In the genomic region with DNA sequence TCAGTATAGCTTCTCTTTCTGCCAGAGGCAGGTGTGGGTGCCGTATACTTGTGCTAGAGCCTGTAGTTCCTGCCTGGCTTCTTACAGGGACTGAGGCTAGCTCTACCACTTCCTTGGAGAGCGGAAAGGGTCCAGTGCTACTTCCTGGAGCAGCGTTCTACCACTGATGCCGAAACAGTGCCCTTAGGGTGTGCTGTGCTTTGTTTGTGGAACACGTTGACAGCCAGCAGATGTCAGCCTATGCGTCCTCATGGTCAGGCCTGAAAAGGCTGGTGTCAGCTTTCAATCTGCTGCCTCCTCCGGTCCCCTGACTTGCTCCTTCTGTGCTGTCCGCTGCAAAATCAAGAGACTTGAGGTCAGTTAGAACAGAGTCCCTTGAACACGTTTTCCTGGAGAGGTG, we compare ENCODE assay signal across 8 mouse cellular contexts. TPM values are rescaled to one million over a fixed set of nuclear protein-coding genes. Genes with fewer than 3 reads are reported as not detected.
A peak's percentile ranks its signal among the peaks of the same experiment; 100 is the strongest.
DNase-seq lines count a peak whose midpoint lies in the region; ATAC-seq and TF ChIP-seq lines count a peak whose summit lies in the region.

No protein-coding gene starts in this region.

- peaks cover 50% of the 10 kb centered on the region for H3K36me3 ChIP-seq in embryonic facial prominence, embryonic 10.5 days (replicated peaks)
- H3K36me3 ChIP-seq in lung, embryonic 14.5 days (ENCODE audit: insufficient read depth) = peaks cover 18% of the 10 kb centered on the region; the same call in 1 of the 2 replicates

- peak; percentile 59 to 63 for DNase-seq in heart, adult 18-20 months
- DNase-seq in heart, adult 8-10 months (ENCODE audit: low spot score) = no peak
- peak; percentile 71 for DNase-seq in embryonic facial prominence, embryonic 10.5 days (ENCODE audit: low spot score)
- DNase-seq in heart, postnatal 10 days = peak; percentile 67 to 75
- peak; percentile 72 for DNase-seq in lung, embryonic 14.5 days
- peak; percentile 73 for DNase-seq in skeletal muscle tissue, adult 2 months (ENCODE audit: low read depth, low spot score)
- no peak for DNase-seq in cerebellum, adult 11 months
- no peak for DNase-seq in cerebellum, postnatal 14 days

- no peaks in the 10 kb centered on the region for H3K27me3 ChIP-seq in embryonic facial prominence, embryonic 10.5 days (replicated peaks; ENCODE audit: low read depth, poor library complexity, severe bottlenecking)
- no peaks in the 10 kb centered on the region for H3K27me3 ChIP-seq in lung, embryonic 14.5 days (ENCODE audit: insufficient read depth, low read length)

- peak; percentile 52 for TF ChIP-seq CTCF in lung, embryonic 14.5 days (IDR thresholded peaks at IDR 0.05; ENCODE audit: low read depth)

- H3K4me2 ChIP-seq in lung, embryonic 14.5 days = no peak overlapping the region

- peak; percentile 40 for ATAC-seq in lung, embryonic 14.5 days (ENCODE audit: insufficient read depth)

- H3K4me3 ChIP-seq in embryonic facial prominence, embryonic 10.5 days = no peak overlapping the region
- H3K4me3 ChIP-seq in lung, embryonic 14.5 days (ENCODE audit: low read depth, low read length) = no peak overlapping the region

- intact Hi-C loops in heart, postnatal 10 days (cut with DNase I) = no loop called here

- H3K9ac ChIP-seq in lung, embryonic 14.5 days = no peak overlapping the region

- whole genome bisulfite sequencing in embryonic facial prominence, embryonic 10.5 days = 14% methylated on average over 9 of the region's 9 CpGs
- WGBS in lung, embryonic 14.5 days = 24% methylated on average over 9 of the region's 9 CpGs

- H3K27ac ChIP-seq in embryonic facial prominence, embryonic 10.5 days (replicated peaks) = peak overlapping the region; percentile 81
- H3K27ac ChIP-seq in lung, embryonic 14.5 days (ENCODE audit: low read depth) = peak overlapping the region; percentile 6; the same call in 1 of the 2 replicates

- H3K9me3 ChIP-seq in embryonic facial prominence, embryonic 10.5 days = no peaks in the 10 kb centered on the region
- H3K9me3 ChIP-seq in lung, embryonic 14.5 days (ENCODE audit: low read depth, low read length) = no peaks in the 10 kb centered on the region

- H3K4me1 ChIP-seq in embryonic facial prominence, embryonic 10.5 days = peaks cover 50% of the 10 kb centered on the region
- H3K4me1 ChIP-seq in lung, embryonic 14.5 days (ENCODE audit: insufficient read depth) = peaks cover 19% of the 10 kb centered on the region

RNA-seq across cellular contexts. Expression of a gene that starts 52.2 kb away (rescaled TPM):
- total RNA-seq in heart, adult 18-20 months (2021) = 10 to 100 TPM; 18.6 to 19.2 TPM
- 10 to 100 TPM; 20.4 to 25.5 (median 23.9) TPM for total RNA-seq in heart, adult 8-10 months (2022)
- 23.7 and 27.7 TPM in 2 replicates for polyA plus RNA-seq in embryonic facial prominence, embryonic 10.5 days (2016; fragmentation: Nextera tagmentation; extraction: Ambion mirVana)
- 10 to 100 TPM; 28.7 to 29.7 TPM for total RNA-seq in heart, postnatal 10 days (2021)
- 35.1 and 37.5 TPM in 2 replicates for polyA plus RNA-seq in lung, embryonic 14.5 days (2014; fragmentation: Nextera tagmentation; extraction: Ambion mirVana)

Comparison
In these comparisons a context has a peak if more than half of its experiments do, and no peak if none do; other contexts are left out.
1. DNase-seq: peak in heart, adult 18-20 months (2 of 2), embryonic facial prominence, embryonic 10.5 days (single experiment), heart, postnatal 10 days (2 of 2), lung, embryonic 14.5 days (single experiment) and skeletal muscle tissue, adult 2 months (single experiment); none in heart, adult 8-10 months (single experiment), cerebellum, adult 11 months (single experiment) and cerebellum, postnatal 14 days (0 of 2).